In genomic region chr5:121968999-121969398, GRCm38 (mm10) we compare ENCODE assay signal across 19 mouse cellular contexts.
A peak's percentile ranks its signal among the peaks of the same experiment; 100 is the strongest.
DNase-seq lines count a peak whose midpoint lies in the region; ATAC-seq and TF ChIP-seq lines count a peak whose summit lies in the region.
"Had no signal": no experiment of that assay in that cellular context is flagged by ENCODE, and none has a peak within 500 bp of the region (broad histone marks: within the 10 kb centered on the region; RNA-seq: fewer than 3 reads in every experiment).

No protein-coding gene starts in this region.

- no peak for ATAC-seq in hindbrain, embryonic 16.5 days

- 32% methylated on average over 15 of the region's 15 CpGs for WGBS in hindbrain, embryonic 16.5 days

- peaks cover 38% of the 10 kb centered on the region for H3K4me1 ChIP-seq in hindbrain, embryonic 16.5 days (ENCODE audit: control insufficient read depth, insufficient read depth, low read depth, low read length)

- H3K9me3 ChIP-seq in hindbrain, embryonic 16.5 days (ENCODE audit: control insufficient read depth, low read length) = no peaks in the 10 kb centered on the region
- H3K9me3 ChIP-seq: heart, embryonic 13.5 days; midbrain, embryonic 12.5 days had no signal

- H3K4me2 ChIP-seq in hindbrain, embryonic 16.5 days (ENCODE audit: low read length) = no peak overlapping the region
- H3K4me2 ChIP-seq: heart, embryonic 13.5 days; midbrain, embryonic 12.5 days had no signal

- H3K9ac ChIP-seq in hindbrain, embryonic 16.5 days (ENCODE audit: low read depth, low read length) = no peak overlapping the region
- H3K9ac ChIP-seq: heart, embryonic 13.5 days; midbrain, embryonic 12.5 days had no signal

- no peaks in the 10 kb centered on the region; the same call in 1 of the 2 replicates for H3K27me3 ChIP-seq in hindbrain, embryonic 16.5 days (replicated peaks; ENCODE audit: control insufficient read depth, insufficient read depth, low read length)
- H3K27me3 ChIP-seq: heart, embryonic 13.5 days; midbrain, embryonic 12.5 days had no signal

- no peak for DNase-seq in layer of hippocampus, adult 2 months (ENCODE audit: low spot score in 2 of 2)
- DNase-seq in layer of hippocampus, adult 11-12 months (ENCODE audit: low spot score) = no peak
- DNase-seq in retina, postnatal 1 day = peak; percentile 34
- DNase-seq in retina, embryonic 14.5 days (ENCODE audit: low spot score) = no peak
- no peak for DNase-seq in left cerebral cortex, adult 11 months (ENCODE audit: low spot score)
- DNase-seq in left cerebral cortex, adult 8-10 months (ENCODE audit: low spot score in 2 of 2) = no peak
- DNase-seq: adrenal gland, adult 2 months; cerebellum, adult 11-12 months; gastrocnemius, postnatal 25 days; heart, adult 18-20 months; heart, postnatal 14 days; kidney, adult 2 months; lung, postnatal 10 days; thymus, postnatal 25 days had no signal

- no peak overlapping the region for H3K4me3 ChIP-seq in layer of hippocampus, adult 2 months
- no peak overlapping the region for H3K4me3 ChIP-seq in hindbrain, embryonic 16.5 days (ENCODE audit: low read length)
- H3K4me3 ChIP-seq: embryonic facial prominence, embryonic 10.5 days; heart, embryonic 13.5 days; midbrain, embryonic 12.5 days had no signal

- H3K27ac ChIP-seq in layer of hippocampus, adult 2 months = 0 out of 2 replicates have a peak overlapping the region, but pooled peaks have one; percentile 36
- peak overlapping the region; percentile 31 for H3K27ac ChIP-seq in hindbrain, embryonic 16.5 days (ENCODE audit: low read depth, low read length)
- H3K27ac ChIP-seq: heart, embryonic 13.5 days; kidney, postnatal 0 days had no signal

- H3K36me3 ChIP-seq in hindbrain, embryonic 16.5 days (ENCODE audit: control insufficient read depth, insufficient read depth, low read length) = no peaks in the 10 kb centered on the region
- H3K36me3 ChIP-seq: midbrain, embryonic 12.5 days had no signal

- no peak for TF ChIP-seq CTCF in layer of hippocampus, adult 2 months (conservative IDR thresholded peaks at IDR 0.05)
